Mouse (Mus musculus) adrenal gland, adult 2 months (tissue): ENCODE data around the gene Prkci. TPM values are rescaled to one million over a fixed set of nuclear protein-coding genes. Genes with fewer than 3 reads are reported as not detected.

Source experiments
- microRNA-seq, 2 experiments: library from miRNA; unstranded; fragments of <30 nt; microRNA quantifications; one replicate each; pipeline ENCODE4 v1.2.0; 2021
- polyA plus RNA-seq: library from polyadenylated mRNA; depleted of rRNA; stranded (reverse); fragments of >200 nt; gene quantifications from 2 replicates; pipeline ENCODE4 v1.2.3, GENCODE M21; 2012; rRNA removed
- total RNA-seq, 2 experiments: library from RNA; stranded (reverse); gene quantifications; 2 replicates each; pipeline ENCODE4 v1.2.3; 2021

Prkci gene
- total and polyA plus RNA-seq, 3 experiments: 8.4 to 47.8 (median 47.5) TPM

Small RNAs within 50 kb of the gene (microRNA-seq; reads per million reads assigned to microRNA genes)
- 0.41 to 1.1 reads per million in 2 experiments for gene Mir7008

Other genes starting within 250 kb of the Prkci start
- gene Samd7, start 249.5 kb upstream of the Prkci start, total RNA-seq: not detected
- gene Samd7, start 249.5 kb upstream of the Prkci start, polyA plus RNA-seq: 0.06 TPM in 1 of 2 replicates, not detected in the other
- 100 to 1,000 TPM in 1 of 2 experiments, 10 to 100 TPM in 1; 87.2 to 109 TPM for gene Sec62, start 202.9 kb upstream of the Prkci start, total RNA-seq
- 9.4 and 11.3 TPM in 2 replicates for gene Sec62, start 202.9 kb upstream of the Prkci start, polyA plus RNA-seq
- 1 to 10 TPM; 1.0 to 1.3 TPM for gene Gpr160, start 139.8 kb upstream of the Prkci start, total RNA-seq
- 2.1 and 2.4 TPM in 2 replicates for gene Gpr160, start 139.8 kb upstream of the Prkci start, polyA plus RNA-seq
- 10 to 100 TPM; 26.8 to 41.5 TPM for gene Phc3, start 26.3 kb upstream of the Prkci start, total RNA-seq
- gene Phc3, start 26.3 kb upstream of the Prkci start, polyA plus RNA-seq: 24.8 and 32.1 TPM in 2 replicates
- gene Skil, start 99.3 kb downstream of the Prkci start, total RNA-seq: 10 to 100 TPM; 36.2 to 36.9 TPM
- gene Skil, start 99.3 kb downstream of the Prkci start, polyA plus RNA-seq: 2.0 and 2.1 TPM in 2 replicates
- 10 to 100 TPM in 1 of 2 experiments, 1 to 10 TPM in 1; 7.6 to 16.5 TPM for gene Cldn11, start 154.2 kb downstream of the Prkci start, total RNA-seq
- 11.5 and 15.0 TPM in 2 replicates for gene Cldn11, start 154.2 kb downstream of the Prkci start, polyA plus RNA-seq